Mouse (Mus musculus): ENCODE measurements at regions not wholly inside any gene's neighbourhood (a gene's known extent, or its start where the extent isn't known, plus 50 kb on each side); places are given as distances from the start of the nearest gene placed in this dataset.

GRCm38 (mm10) chr5:50343681-50344080 lies 284.9 kb upstream of the Adgra3 start:
- no peak for DNase-seq
- 44% methylated on average over 2 of the region's 2 CpGs for WGBS (ENCODE audit: insufficient replicate concordance)

DNA sequence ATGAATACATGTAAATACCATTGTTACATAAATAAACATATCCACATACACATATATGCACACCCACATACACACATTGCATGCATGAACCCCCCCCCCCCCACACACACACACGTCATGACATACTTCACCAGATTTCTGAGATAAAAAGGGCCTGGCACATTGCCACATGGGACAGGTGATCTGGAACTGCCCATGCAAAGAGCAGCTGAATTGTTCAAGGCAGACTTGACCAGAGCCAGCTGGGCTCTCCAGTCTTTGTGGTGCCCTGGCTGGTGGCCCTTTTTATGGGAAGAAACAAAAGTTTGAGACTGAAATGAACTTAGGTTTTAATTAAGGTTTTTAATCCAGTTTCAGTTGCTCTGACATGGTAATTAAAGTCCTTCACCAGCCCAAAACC lies 250.7 kb upstream of the Adgra3 start:
- Histone ChIP-seq H3K4me2 (no peak overlapping the region), H3K27me3 (no peaks in the 10 kb centered on the region), H3K9ac (no peak overlapping the region), H3K4me1 (replicated peaks) (no peaks in the 10 kb centered on the region), H3K27ac (no peak overlapping the region), H3K9me3 (replicated peaks) (no peaks in the 10 kb centered on the region), H3K4me3 (replicated peaks) (no peak overlapping the region), H3K36me3 (no peaks in the 10 kb centered on the region)
- DNase-seq (no peak), ATAC-seq (ENCODE audit: low read depth) (no peak)
- 54% methylated on average over 1 of the region's 1 CpGs for WGBS (ENCODE audit: insufficient replicate concordance)

More at GRCm38 (mm10) chr5:50343681-50344080, 284.9 kb upstream of the Adgra3 start:
- H3K4me1 ChIP-seq (replicated peaks), result no peaks in the 10 kb centered on the region
- no peak overlapping the region for H3K9ac ChIP-seq
- no peak for ATAC-seq (ENCODE audit: low read depth)
- H3K27ac ChIP-seq, result no peak overlapping the region
- no peak overlapping the region for H3K4me3 ChIP-seq (replicated peaks)
- H3K4me2 ChIP-seq, result no peak overlapping the region
- no peaks in the 10 kb centered on the region for H3K27me3 ChIP-seq
- H3K9me3 ChIP-seq (replicated peaks), result no peaks in the 10 kb centered on the region
- no peaks in the 10 kb centered on the region for H3K36me3 ChIP-seq

DNA sequence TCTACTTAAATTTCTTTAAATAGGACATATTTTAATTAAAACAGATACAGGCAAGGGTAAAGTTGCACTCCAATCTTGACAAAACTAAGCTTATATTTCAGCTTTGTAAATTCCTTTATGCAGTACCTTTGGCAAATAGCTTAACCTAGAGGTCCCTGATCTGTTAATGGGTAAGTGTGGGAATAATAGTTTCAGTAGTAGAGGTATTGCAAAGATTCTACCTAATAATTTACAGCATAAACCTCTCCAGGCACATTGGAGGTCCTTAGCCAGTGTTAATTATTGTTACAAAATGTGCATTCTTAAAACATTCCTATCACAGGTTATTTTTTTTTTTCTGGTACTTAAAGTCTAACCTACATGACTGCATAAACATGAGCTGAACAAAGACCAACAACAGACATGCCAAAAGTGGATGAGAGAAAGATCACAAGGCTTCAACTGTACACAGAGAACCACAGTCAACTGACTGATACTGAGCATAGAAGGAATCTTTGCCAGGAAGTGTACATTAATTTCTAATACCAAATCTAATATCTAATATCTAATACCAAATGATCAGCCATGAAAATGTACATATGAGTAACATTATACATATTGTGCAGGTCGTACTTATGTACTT lies 245.2 kb upstream of the Adgra3 start:
- H3K27me3 ChIP-seq, result no peaks in the 10 kb centered on the region
- H3K4me3 ChIP-seq (replicated peaks), result no peak overlapping the region
- H3K4me2 ChIP-seq, result no peak overlapping the region
- H3K36me3 ChIP-seq, result no peaks in the 10 kb centered on the region
- 33% methylated on average over 1 of the region's 1 CpGs for WGBS (ENCODE audit: insufficient replicate concordance)
- no peak overlapping the region for H3K9ac ChIP-seq
- DNase-seq, result no peak
- ATAC-seq (ENCODE audit: low read depth), result no peak
- H3K9me3 ChIP-seq (replicated peaks), result no peaks in the 10 kb centered on the region
- H3K27ac ChIP-seq, result no peak overlapping the region
- no peaks in the 10 kb centered on the region for H3K4me1 ChIP-seq (replicated peaks)

DNA sequence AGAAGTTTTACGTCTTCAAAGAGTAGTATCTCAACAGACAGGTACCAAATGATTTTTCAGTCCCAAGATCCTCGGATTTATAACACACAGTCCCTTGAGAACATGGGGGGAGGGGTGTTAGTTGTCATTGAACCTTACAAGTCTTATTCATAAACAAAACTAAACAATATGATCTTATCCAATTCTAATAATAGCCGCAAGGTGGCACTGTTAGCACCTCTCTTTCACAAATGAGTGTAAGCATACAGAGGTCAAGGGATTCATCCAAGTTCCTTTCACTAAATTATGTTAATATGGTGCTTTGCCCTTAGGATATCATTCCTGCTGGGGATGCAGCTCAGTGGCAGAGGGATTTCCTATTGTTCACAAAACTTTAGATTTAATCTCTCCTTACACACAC lies 235.0 kb upstream of the Adgra3 start:
- Histone ChIP-seq H3K9ac (no peak overlapping the region), H3K9me3 (replicated peaks) (no peaks in the 10 kb centered on the region), H3K4me1 (replicated peaks) (no peaks in the 10 kb centered on the region), H3K27ac (no peak overlapping the region), H3K4me2 (no peak overlapping the region), H3K4me3 (replicated peaks) (no peak overlapping the region), H3K36me3 (no peaks in the 10 kb centered on the region), H3K27me3 (no peaks in the 10 kb centered on the region)
- WGBS (ENCODE audit: insufficient replicate concordance), result 40% methylated on average over 3 of the region's 3 CpGs
- DNase-seq, result no peak
- no peak for ATAC-seq (ENCODE audit: low read depth)

DNA sequence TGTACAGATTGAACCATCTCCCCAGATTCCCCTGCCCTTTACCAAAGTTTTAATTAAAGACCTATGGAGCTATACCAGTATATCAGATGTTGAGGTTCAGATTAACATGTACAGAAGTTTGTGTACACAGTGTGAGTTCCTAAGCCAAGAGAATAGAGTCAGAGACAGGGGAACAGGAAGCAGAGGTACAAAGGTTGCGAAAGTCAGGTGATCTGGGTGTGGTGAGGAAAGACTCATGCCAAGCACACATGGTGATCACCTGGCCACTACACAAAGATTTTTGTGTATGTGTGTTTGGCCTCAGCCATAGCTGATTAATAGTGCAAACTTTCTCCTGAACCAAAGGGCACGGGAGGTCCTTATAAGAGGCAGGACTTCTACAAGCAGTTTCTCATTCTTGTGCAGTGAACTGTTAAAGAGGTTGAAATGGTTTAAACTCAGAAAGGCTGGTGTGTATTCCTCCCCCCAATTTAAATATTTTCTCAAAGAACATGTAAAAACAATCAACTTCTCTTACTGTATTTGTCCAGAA lies 232.1 kb upstream of the Adgra3 start:
- no peaks in the 10 kb centered on the region for H3K4me1 ChIP-seq (replicated peaks)
- DNase-seq (no peak), ATAC-seq (ENCODE audit: low read depth) (no peak)
- no peak overlapping the region for H3K4me2 ChIP-seq
- 72% methylated on average over 2 of the region's 2 CpGs for WGBS (ENCODE audit: insufficient replicate concordance)
- H3K4me3 ChIP-seq (replicated peaks), result no peak overlapping the region
- H3K9me3 ChIP-seq (replicated peaks), result no peaks in the 10 kb centered on the region
- H3K9ac ChIP-seq, result no peak overlapping the region
- no peak overlapping the region for H3K27ac ChIP-seq
- H3K27me3 ChIP-seq, result no peaks in the 10 kb centered on the region
- no peaks in the 10 kb centered on the region for H3K36me3 ChIP-seq

- Histone ChIP-seq H3K27me3 (no peaks in the 10 kb centered on the region), H3K4me2 (no peak overlapping the region), H3K4me1 (replicated peaks) (no peaks in the 10 kb centered on the region), H3K36me3 (no peaks in the 10 kb centered on the region), H3K9me3 (replicated peaks) (no peaks in the 10 kb centered on the region), H3K4me3 (replicated peaks) (no peak overlapping the region), H3K9ac (no peak overlapping the region), H3K27ac (no peak overlapping the region)
- DNase-seq, result no peak
- no peak for ATAC-seq (ENCODE audit: low read depth)
- WGBS (ENCODE audit: insufficient replicate concordance), result 51% methylated on average over 2 of the region's 2 CpGs
Measured at GRCm38 (mm10) chr5:50260417-50260816, 201.6 kb upstream of the Adgra3 start.

- Histone ChIP-seq H3K36me3 (no peaks in the 10 kb centered on the region), H3K27ac (no peak overlapping the region), H3K9me3 (replicated peaks) (no peaks in the 10 kb centered on the region), H3K4me1 (replicated peaks) (no peaks in the 10 kb centered on the region), H3K9ac (no peak overlapping the region), H3K4me2 (no peak overlapping the region), H3K27me3 (no peaks in the 10 kb centered on the region), H3K4me3 (replicated peaks) (no peak overlapping the region)
- WGBS (ENCODE audit: insufficient replicate concordance), result 83% methylated on average over 1 of the region's 1 CpGs
- no peak for DNase-seq
- no peak for ATAC-seq (ENCODE audit: low read depth)
Measured at GRCm38 (mm10) chr5:50258017-50258416, 199.2 kb upstream of the Adgra3 start.

DNA sequence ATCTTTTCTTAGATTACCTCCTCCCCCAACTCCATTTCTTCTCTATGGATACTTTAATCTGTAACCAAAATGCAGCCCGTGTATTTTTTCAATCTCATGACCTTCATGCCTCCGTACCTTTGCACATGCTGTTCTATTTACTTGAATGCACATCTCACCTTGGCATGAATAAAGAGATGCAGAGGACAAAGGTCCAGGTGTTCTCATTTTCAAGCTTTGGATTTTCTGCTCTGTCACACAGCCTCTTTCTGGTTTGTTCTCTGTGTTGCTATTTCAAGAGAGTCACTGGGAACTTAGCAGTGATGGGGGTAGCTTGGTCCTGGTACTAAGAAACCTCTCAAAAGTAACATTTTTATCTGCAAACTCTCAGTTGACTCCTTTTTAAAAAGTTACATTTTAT lies 175.3 kb upstream of the Adgra3 start:
- WGBS (ENCODE audit: insufficient replicate concordance), result 70% methylated on average over 2 of the region's 2 CpGs
- ATAC-seq (ENCODE audit: low read depth) (no peak), DNase-seq (no peak)
- no peak overlapping the region for H3K9ac ChIP-seq
- H3K27ac ChIP-seq, result no peak overlapping the region
- no peaks in the 10 kb centered on the region for H3K27me3 ChIP-seq
- H3K36me3 ChIP-seq, result no peaks in the 10 kb centered on the region
- H3K4me3 ChIP-seq (replicated peaks), result no peak overlapping the region
- H3K4me1 ChIP-seq (replicated peaks), result no peaks in the 10 kb centered on the region
- H3K4me2 ChIP-seq, result no peak overlapping the region
- H3K9me3 ChIP-seq (replicated peaks), result no peaks in the 10 kb centered on the region

DNA sequence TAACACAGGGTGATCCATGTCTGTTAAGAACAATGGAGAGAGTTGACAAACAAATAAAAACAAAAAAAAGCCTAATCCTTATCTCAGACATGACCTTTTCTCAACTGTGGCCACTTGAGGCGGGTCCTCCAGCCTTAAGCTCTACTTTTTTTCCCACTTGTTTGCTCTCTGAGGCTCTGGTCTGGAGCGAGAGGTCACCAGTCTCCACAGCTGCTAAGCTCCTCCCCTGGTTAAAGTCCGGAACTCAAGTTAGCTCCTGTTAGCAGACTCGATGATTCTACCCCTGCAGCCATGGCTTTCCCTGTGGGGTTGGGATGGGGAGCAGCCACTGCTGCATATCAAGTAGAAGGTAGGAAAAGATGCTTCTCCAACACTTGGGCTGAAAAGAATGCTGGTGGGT lies 158.2 kb upstream of the Adgra3 start:
- Histone ChIP-seq H3K4me2 (no peak overlapping the region), H3K27me3 (no peaks in the 10 kb centered on the region), H3K36me3 (no peaks in the 10 kb centered on the region), H3K4me3 (replicated peaks) (no peak overlapping the region), H3K9ac (no peak overlapping the region), H3K4me1 (replicated peaks) (0 out of 2 replicates have a peak, but pooled peaks cover 2% of the 10 kb centered on the region), H3K9me3 (replicated peaks) (no peaks in the 10 kb centered on the region), H3K27ac (no peak overlapping the region)
- ATAC-seq (ENCODE audit: low read depth), result no peak
- WGBS (ENCODE audit: insufficient replicate concordance), result 26% methylated on average over 4 of the region's 4 CpGs
- DNase-seq, result no peak

DNA sequence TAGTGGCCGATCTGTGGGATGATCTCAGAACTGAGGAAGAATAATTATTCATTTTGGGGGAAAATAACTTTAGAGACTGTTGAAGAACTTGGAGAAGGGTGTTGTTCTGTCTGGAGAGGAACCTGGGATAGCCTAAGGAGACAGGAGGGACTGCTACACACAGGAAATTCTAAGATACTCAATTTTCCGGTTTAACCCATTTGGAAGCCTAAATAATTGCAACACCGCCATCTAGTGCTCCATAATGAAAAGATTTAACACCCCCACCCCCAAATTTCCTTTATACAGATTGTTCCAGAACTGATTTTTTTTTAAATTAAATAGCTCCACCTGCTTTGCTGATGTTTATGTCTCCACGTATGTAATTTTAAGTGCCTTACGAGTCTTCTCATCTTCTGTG lies 157.2 kb upstream of the Adgra3 start:
- no peaks in the 10 kb centered on the region for H3K27me3 ChIP-seq
- no peak overlapping the region for H3K9ac ChIP-seq
- no peak overlapping the region for H3K4me2 ChIP-seq
- DNase-seq, result no peak
- 0 out of 2 replicates have a peak, but pooled peaks cover 2% of the 10 kb centered on the region for H3K4me1 ChIP-seq (replicated peaks)
- H3K36me3 ChIP-seq, result no peaks in the 10 kb centered on the region
- ATAC-seq (ENCODE audit: low read depth), result no peak
- WGBS (ENCODE audit: insufficient replicate concordance), result 34% methylated on average over 5 of the region's 5 CpGs
- H3K4me3 ChIP-seq (replicated peaks), result no peak overlapping the region
- H3K27ac ChIP-seq, result no peak overlapping the region
- H3K9me3 ChIP-seq (replicated peaks), result no peaks in the 10 kb centered on the region

DNA sequence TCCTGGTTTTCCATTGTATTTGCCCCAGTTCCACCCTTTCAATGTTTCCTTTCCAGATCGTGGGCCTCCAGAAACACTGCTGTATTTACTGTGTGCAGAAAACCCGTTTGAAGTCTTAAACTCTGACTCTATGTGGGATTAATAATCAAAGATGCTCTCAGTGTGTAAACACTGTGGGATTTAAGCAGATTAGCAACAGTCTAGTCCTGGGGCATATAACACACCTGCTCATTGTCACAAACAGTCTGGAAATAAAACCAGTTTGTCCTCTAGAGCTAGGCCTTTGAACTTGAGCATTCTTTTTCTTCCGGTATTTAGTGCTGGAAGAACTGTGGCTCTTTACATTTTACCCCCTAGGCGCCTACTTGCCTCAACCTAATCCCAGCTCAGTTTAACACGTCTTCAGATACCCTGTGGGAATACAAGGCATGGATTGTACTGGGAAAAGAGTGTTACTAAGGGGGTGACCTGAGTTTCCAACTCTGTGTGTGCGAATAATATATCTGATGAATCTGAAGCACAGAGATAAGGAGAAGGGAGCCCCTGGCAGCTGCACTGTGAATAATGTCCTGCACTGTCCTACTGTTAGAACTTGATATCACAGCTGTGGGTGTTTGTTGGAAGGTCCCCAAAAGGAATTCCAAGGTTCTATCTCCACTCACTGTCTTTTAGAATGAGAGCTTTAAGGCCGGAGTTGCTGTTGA lies 143.7 kb upstream of the Adgra3 start:
- 57% methylated on average over 7 of the region's 7 CpGs for WGBS (ENCODE audit: insufficient replicate concordance)
- no peak for DNase-seq

DNA sequence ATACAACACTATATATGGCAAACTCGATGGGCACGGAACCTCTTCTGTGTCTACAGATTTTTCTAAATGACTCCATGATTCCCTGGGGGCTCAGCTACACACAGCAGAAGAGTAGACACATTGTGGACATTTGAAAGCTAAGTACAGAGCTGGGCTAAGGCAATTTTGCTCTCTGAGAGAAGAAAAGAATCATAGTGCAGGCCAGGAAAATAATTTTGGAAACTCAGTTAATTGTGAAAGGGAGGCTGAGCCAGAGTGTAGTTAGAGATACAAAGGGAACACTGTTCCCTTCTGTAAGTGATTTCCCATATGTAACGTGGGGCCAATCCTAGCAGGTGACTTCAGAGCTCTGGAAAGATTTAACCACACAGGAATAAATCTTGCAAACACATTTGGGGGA lies 137.6 kb upstream of the Adgra3 start:
- Histone ChIP-seq H3K27me3 (no peaks in the 10 kb centered on the region), H3K9me3 (replicated peaks) (no peaks in the 10 kb centered on the region), H3K27ac (no peak overlapping the region), H3K4me1 (replicated peaks) (no peaks in the 10 kb centered on the region), H3K9ac (no peak overlapping the region), H3K4me2 (no peak overlapping the region), H3K36me3 (no peaks in the 10 kb centered on the region), H3K4me3 (replicated peaks) (no peak overlapping the region)
- ATAC-seq (ENCODE audit: low read depth) (no peak), DNase-seq (no peak)
- 65% methylated on average over 3 of the region's 3 CpGs for WGBS (ENCODE audit: insufficient replicate concordance)

More for the DNA sequence above, 143.7 kb upstream of the Adgra3 start:
- H3K36me3 ChIP-seq, result no peaks in the 10 kb centered on the region
- H3K9ac ChIP-seq, result no peak overlapping the region
- no peak overlapping the region for H3K4me2 ChIP-seq
- H3K4me3 ChIP-seq (replicated peaks), result no peak overlapping the region
- H3K27me3 ChIP-seq, result no peaks in the 10 kb centered on the region
- ATAC-seq (ENCODE audit: low read depth), result no peak
- H3K9me3 ChIP-seq (replicated peaks), result no peaks in the 10 kb centered on the region
- H3K4me1 ChIP-seq (replicated peaks), result no peaks in the 10 kb centered on the region
- no peak overlapping the region for H3K27ac ChIP-seq
